Mouse (Mus musculus): Measurements from ENCODE around the gene Slc35f4. TPM values are rescaled to one million over a fixed set of nuclear protein-coding genes. Genes with fewer than 3 reads are reported as not detected.

Gene Slc35f4
- polyA plus RNA-seq, 1 experiment from 2014 or later, result 0.22 TPM

DNA sequence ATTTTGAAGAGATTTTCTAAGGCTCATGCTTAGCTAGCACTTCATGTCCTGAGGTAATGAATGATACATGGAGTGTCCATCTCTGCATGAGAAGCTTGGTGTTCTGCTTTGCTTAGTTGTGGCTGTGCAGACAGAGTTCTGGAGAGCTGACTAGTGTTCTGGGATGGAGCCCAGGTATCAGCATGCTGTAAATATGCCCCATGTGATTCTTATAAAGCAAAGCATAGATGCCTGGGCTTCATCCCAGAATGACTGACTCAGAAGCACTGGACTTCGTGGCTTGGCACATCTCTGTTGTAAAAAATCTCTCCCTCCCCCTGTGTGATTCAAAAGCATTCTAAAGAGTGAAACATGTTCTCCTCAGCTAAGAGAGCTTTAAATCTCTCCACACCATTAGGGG is 32.1 kb downstream of the Slc35f4 start:
- Histone ChIP-seq H3K4me3 (ENCODE audit: low read depth, low read length) (no peak overlapping the region), H3K4me2 (no peak overlapping the region), H3K27me3 (replicated peaks; ENCODE audit: control insufficient read depth, insufficient read depth, low read length) (no peaks in the 10 kb centered on the region), H3K9me3 (ENCODE audit: control insufficient read depth, low read length) (no peaks in the 10 kb centered on the region), H3K27ac (ENCODE audit: low read depth, low read length) (no peak overlapping the region), H3K36me3 (ENCODE audit: control insufficient read depth, insufficient read depth, low read length) (no peaks in the 10 kb centered on the region), H3K9ac (ENCODE audit: low read depth, low read length) (no peak overlapping the region), H3K4me1 (replicated peaks; ENCODE audit: control insufficient read depth, insufficient read depth, low read length) (no peaks in the 10 kb centered on the region)
- DNase-seq (ENCODE audit: low spot score), result no peak
- WGBS, result 59% methylated on average over 1 of the region's 1 CpGs
- no peak for ATAC-seq (replicated peaks; ENCODE audit: low FRiP score)

- H3K4me1 ChIP-seq (replicated peaks; ENCODE audit: control insufficient read depth, insufficient read depth, low read length), result no peaks in the 10 kb centered on the region
- H3K9ac ChIP-seq (ENCODE audit: low read depth, low read length), result no peak overlapping the region
- no peak overlapping the region for H3K27ac ChIP-seq (ENCODE audit: low read depth, low read length)
- H3K9me3 ChIP-seq (ENCODE audit: control insufficient read depth, low read length), result no peaks in the 10 kb centered on the region
- no peak overlapping the region for H3K4me2 ChIP-seq
- 76% methylated on average over 3 of the region's 3 CpGs for WGBS
- ATAC-seq (replicated peaks; ENCODE audit: low FRiP score) (no peak), DNase-seq (ENCODE audit: low spot score) (no peak)
- H3K36me3 ChIP-seq (ENCODE audit: control insufficient read depth, insufficient read depth, low read length), result no peaks in the 10 kb centered on the region
- no peak overlapping the region for H3K4me3 ChIP-seq (ENCODE audit: low read depth, low read length)
- H3K27me3 ChIP-seq (replicated peaks; ENCODE audit: control insufficient read depth, insufficient read depth, low read length), result no peaks in the 10 kb centered on the region
Measured at GRCm38 (mm10) chr14:49492506-49492905, 33.3 kb downstream of the Slc35f4 start.

DNA sequence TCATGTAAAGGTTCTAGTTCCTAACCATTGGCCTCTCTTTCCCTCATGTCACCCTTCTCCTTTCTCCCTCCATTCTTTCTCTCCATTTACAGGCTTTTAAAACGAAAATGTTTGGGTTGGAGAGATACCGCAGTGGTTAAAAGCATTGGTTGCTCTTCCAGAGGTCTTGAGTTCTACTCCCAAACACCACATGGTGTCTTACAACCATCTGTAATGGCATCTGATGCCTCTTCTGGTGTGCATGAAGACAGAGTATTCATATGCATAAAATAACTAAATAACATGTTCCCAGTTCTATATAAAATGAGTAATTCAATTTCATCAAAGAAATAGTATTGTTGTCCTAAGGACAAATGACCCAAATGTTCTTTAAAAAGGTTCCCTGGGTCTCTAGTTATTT is 49.2 kb downstream of the Slc35f4 start:
- H3K4me3 ChIP-seq (ENCODE audit: low read depth, low read length), result no peak overlapping the region
- H3K4me1 ChIP-seq (replicated peaks; ENCODE audit: control insufficient read depth, insufficient read depth, low read length), result no peaks in the 10 kb centered on the region
- H3K9ac ChIP-seq (ENCODE audit: low read depth, low read length), result no peak overlapping the region

GRCm38 (mm10) chr14:49461761-49462160 is 64.1 kb downstream of the Slc35f4 start:
- ATAC-seq (replicated peaks; ENCODE audit: low FRiP score), result no peak
- Histone ChIP-seq H3K36me3 (ENCODE audit: control insufficient read depth, insufficient read depth, low read length) (no peaks in the 10 kb centered on the region), H3K4me3 (ENCODE audit: low read depth, low read length) (no peak overlapping the region), H3K9me3 (ENCODE audit: control insufficient read depth, low read length) (no peaks in the 10 kb centered on the region), H3K4me1 (replicated peaks; ENCODE audit: control insufficient read depth, insufficient read depth, low read length) (no peaks in the 10 kb centered on the region), H3K27me3 (replicated peaks; ENCODE audit: control insufficient read depth, insufficient read depth, low read length) (no peaks in the 10 kb centered on the region), H3K4me2 (no peak overlapping the region), H3K9ac (ENCODE audit: low read depth, low read length) (no peak overlapping the region), H3K27ac (ENCODE audit: low read depth, low read length) (no peak overlapping the region)
- WGBS, result 71% methylated on average over 2 of the region's 2 CpGs
- DNase-seq (ENCODE audit: low spot score), result no peak

More for the DNA sequence above, 49.2 kb downstream of the Slc35f4 start:
- Histone ChIP-seq H3K27ac (ENCODE audit: low read depth, low read length) (no peak overlapping the region), H3K4me2 (no peak overlapping the region), H3K36me3 (ENCODE audit: control insufficient read depth, insufficient read depth, low read length) (no peaks in the 10 kb centered on the region), H3K9me3 (ENCODE audit: control insufficient read depth, low read length) (no peaks in the 10 kb centered on the region), H3K27me3 (replicated peaks; ENCODE audit: control insufficient read depth, insufficient read depth, low read length) (no peaks in the 10 kb centered on the region)
- no peak for DNase-seq (ENCODE audit: low spot score)
- 70% methylated on average over 2 of the region's 2 CpGs for WGBS
- no peak for ATAC-seq (replicated peaks; ENCODE audit: low FRiP score)

DNA sequence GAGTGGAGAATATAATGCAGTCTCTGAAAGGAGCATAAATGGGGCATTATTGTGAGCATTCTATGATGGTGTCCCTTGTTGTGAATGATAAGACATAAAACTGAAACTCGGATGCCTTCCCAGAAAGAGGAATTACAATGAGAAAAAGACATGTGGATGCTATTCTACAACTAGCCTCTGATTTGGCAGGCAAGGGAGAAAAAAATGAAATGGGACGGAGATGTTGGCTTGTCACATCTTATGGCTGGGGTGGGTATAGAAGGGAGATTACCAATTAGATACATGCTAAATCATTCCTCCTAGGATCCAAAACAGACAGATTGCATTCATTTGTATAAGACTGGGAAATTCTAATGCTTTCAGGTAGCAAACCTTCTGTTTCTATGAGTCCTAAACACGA is 65.0 kb downstream of the Slc35f4 start:
- no peak for ATAC-seq (replicated peaks; ENCODE audit: low FRiP score)
- Histone ChIP-seq H3K4me3 (ENCODE audit: low read depth, low read length) (no peak overlapping the region), H3K4me2 (no peak overlapping the region), H3K9ac (ENCODE audit: low read depth, low read length) (no peak overlapping the region), H3K4me1 (replicated peaks; ENCODE audit: control insufficient read depth, insufficient read depth, low read length) (no peaks in the 10 kb centered on the region), H3K27me3 (replicated peaks; ENCODE audit: control insufficient read depth, insufficient read depth, low read length) (no peaks in the 10 kb centered on the region), H3K36me3 (ENCODE audit: control insufficient read depth, insufficient read depth, low read length) (no peaks in the 10 kb centered on the region), H3K9me3 (ENCODE audit: control insufficient read depth, low read length) (no peaks in the 10 kb centered on the region), H3K27ac (ENCODE audit: low read depth, low read length) (no peak overlapping the region)
- no peak for DNase-seq (ENCODE audit: low spot score)
- 68% methylated on average over 3 of the region's 3 CpGs for WGBS

DNA sequence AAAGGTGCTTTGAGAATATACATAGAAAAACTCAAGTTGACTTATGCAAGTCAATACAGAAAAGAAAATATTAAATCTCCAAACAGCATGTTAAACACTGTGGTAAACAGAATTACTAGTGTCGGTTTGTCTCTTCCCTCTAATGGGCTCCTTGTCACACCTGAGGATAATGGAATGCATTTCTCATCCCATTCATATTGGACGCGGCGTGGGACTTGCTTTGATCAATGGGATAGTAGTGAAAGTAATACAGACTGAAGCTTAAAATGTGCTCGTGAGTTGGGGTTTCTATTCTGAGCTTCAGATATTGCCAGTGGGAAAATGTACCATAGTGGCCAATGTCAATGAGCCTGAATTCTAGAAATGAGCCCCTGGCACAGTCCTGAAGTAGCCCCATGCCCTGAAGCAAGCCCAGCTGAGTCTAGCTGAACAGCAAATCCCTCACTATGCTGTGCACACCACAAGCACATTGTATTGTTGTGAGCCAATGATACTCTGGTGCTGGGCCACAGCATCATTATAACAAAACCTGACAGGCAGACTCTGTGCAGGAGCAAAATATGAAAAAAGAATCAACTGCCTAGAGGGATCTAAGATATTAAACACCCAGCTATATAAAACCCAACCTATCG is 71.4 kb downstream of the Slc35f4 start:
- Histone ChIP-seq H3K36me3 (ENCODE audit: control insufficient read depth, insufficient read depth, low read length) (no peaks in the 10 kb centered on the region), H3K4me3 (ENCODE audit: low read depth, low read length) (no peak overlapping the region), H3K9me3 (ENCODE audit: control insufficient read depth, low read length) (no peaks in the 10 kb centered on the region), H3K27ac (ENCODE audit: low read depth, low read length) (no peak overlapping the region), H3K4me1 (replicated peaks; ENCODE audit: control insufficient read depth, insufficient read depth, low read length) (no peaks in the 10 kb centered on the region), H3K4me2 (no peak overlapping the region), H3K9ac (ENCODE audit: low read depth, low read length) (no peak overlapping the region), H3K27me3 (replicated peaks; ENCODE audit: control insufficient read depth, insufficient read depth, low read length) (no peaks in the 10 kb centered on the region)
- WGBS, result 84% methylated on average over 6 of the region's 6 CpGs
- ATAC-seq (replicated peaks; ENCODE audit: low FRiP score), result no peak
- no peak for DNase-seq (ENCODE audit: low spot score)

- Histone ChIP-seq H3K27ac (ENCODE audit: low read depth, low read length) (no peak overlapping the region), H3K9me3 (ENCODE audit: control insufficient read depth, low read length) (no peaks in the 10 kb centered on the region), H3K36me3 (ENCODE audit: control insufficient read depth, insufficient read depth, low read length) (no peaks in the 10 kb centered on the region), H3K4me2 (no peak overlapping the region), H3K9ac (ENCODE audit: low read depth, low read length) (no peak overlapping the region), H3K4me1 (replicated peaks; ENCODE audit: control insufficient read depth, insufficient read depth, low read length) (no peaks in the 10 kb centered on the region), H3K27me3 (replicated peaks; ENCODE audit: control insufficient read depth, insufficient read depth, low read length) (no peaks in the 10 kb centered on the region), H3K4me3 (ENCODE audit: low read depth, low read length) (no peak overlapping the region)
- DNase-seq (ENCODE audit: low spot score) (no peak), ATAC-seq (replicated peaks; ENCODE audit: low FRiP score) (no peak)
- WGBS, result 53% methylated on average over 3 of the region's 3 CpGs
Measured at GRCm38 (mm10) chr14:49453782-49454181, 72.1 kb downstream of the Slc35f4 start.

DNA sequence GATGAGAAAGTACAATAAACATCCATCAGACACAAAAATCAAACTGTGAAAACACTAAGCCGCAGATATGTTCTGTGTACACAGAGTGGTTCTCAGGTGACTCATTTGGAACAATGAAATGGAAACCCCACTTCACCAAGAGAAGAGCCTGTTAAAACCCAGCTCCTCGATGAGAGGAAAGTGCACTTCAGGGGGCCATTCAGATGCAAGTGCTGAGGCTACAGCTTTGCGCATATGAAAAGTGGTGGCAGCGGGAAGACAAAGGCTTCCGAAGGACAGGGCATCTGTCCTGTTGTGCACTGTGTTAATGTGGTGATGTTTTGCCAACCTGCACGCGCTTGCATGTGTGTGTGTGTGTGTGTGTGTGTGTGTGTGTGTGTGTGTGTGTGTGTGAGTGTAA is 78.2 kb downstream of the Slc35f4 start:
- DNase-seq (ENCODE audit: low spot score) (no peak), ATAC-seq (replicated peaks; ENCODE audit: low FRiP score) (no peak)
- no peak overlapping the region for H3K27ac ChIP-seq (ENCODE audit: low read depth, low read length)
- no peak overlapping the region for H3K9ac ChIP-seq (ENCODE audit: low read depth, low read length)
- WGBS, result 40% methylated on average over 7 of the region's 7 CpGs
- H3K4me1 ChIP-seq (replicated peaks; ENCODE audit: control insufficient read depth, insufficient read depth, low read length), result no peaks in the 10 kb centered on the region
- no peak overlapping the region for H3K4me3 ChIP-seq (ENCODE audit: low read depth, low read length)
- no peaks in the 10 kb centered on the region for H3K27me3 ChIP-seq (replicated peaks; ENCODE audit: control insufficient read depth, insufficient read depth, low read length)
- H3K4me2 ChIP-seq, result no peak overlapping the region
- H3K9me3 ChIP-seq (ENCODE audit: control insufficient read depth, low read length), result no peaks in the 10 kb centered on the region
- H3K36me3 ChIP-seq (ENCODE audit: control insufficient read depth, insufficient read depth, low read length), result no peaks in the 10 kb centered on the region

DNA sequence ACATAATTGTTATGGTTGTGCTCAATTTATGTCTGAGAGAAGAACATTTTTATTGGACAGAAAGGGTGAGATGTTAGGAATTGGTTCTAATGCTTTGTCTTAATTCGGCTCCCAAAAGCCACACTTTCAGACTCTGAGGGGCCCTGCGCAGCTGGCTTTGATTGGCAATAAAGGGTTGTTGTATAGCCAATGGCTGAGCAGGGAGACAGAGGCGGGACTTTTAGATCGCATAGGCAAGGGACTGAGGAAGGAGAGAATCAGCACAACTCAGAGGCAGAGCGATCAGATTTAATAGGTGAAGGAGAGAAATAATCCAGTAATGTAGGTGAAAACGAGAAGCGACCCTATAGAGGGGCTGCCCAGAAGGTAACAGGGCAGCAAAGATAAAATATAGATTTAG is 79.4 kb downstream of the Slc35f4 start:
- ATAC-seq (replicated peaks; ENCODE audit: low FRiP score) (no peak), DNase-seq (ENCODE audit: low spot score) (no peak)

More for the DNA sequence above, 79.4 kb downstream of the Slc35f4 start:
- Histone ChIP-seq H3K4me1 (replicated peaks; ENCODE audit: control insufficient read depth, insufficient read depth, low read length) (no peaks in the 10 kb centered on the region), H3K27me3 (replicated peaks; ENCODE audit: control insufficient read depth, insufficient read depth, low read length) (no peaks in the 10 kb centered on the region), H3K27ac (ENCODE audit: low read depth, low read length) (no peak overlapping the region), H3K9ac (ENCODE audit: low read depth, low read length) (no peak overlapping the region), H3K4me3 (ENCODE audit: low read depth, low read length) (no peak overlapping the region), H3K36me3 (ENCODE audit: control insufficient read depth, insufficient read depth, low read length) (no peaks in the 10 kb centered on the region), H3K9me3 (ENCODE audit: control insufficient read depth, low read length) (no peaks in the 10 kb centered on the region), H3K4me2 (no peak overlapping the region)
- WGBS, result 26% methylated on average over 7 of the region's 7 CpGs
